Mouse (Mus musculus): ENCODE measurements around the gene Rnf17. TPM values are rescaled to one million over a fixed set of nuclear protein-coding genes. Genes with fewer than 3 reads are reported as not detected.

Gene Rnf17
- polyA plus RNA-seq, 1 experiment from 2014 or later, result 0.67 TPM

DNA sequence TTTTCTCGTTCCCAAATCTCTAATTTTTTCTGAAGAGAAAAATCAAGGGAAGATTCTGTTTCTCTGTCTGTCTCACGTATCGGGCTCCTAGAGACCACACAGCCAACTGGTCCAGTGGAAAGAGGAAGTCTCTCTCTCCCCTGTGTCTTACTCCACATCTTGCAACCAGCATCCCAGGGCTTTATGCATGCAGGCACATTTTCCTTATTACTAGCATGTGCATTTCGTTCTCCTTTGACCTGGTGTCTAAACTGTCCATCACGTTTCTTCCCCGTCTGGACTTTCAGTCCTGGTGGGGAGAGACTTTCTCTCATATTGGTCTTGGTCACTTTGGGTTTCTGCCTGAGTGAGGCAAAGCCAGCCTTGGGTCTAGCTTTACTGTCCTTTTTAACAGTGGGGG lies 150.5 kb downstream of the Rnf17 start:
- ATAC-seq (ENCODE audit: low FRiP score, low TSS enrichment), result no peak

DNA sequence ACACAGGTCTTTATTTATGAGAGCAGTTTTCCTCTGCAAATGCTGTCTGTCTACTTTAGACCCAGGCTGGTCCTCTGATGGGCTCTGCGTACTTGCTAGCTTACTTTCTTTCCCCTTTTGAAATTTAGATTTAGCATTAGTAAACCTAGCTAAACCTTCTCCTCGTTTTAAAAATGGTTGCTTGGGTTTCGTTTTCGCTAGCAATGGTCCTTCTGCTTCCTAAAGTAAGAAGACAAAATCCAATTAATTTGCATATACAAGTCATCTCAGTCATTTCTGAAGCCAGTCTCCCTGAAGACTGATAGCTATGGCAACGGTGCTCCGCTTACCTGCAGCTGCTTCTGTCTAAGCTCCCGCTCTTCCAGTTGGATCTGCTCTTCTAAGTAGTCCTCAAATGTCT lies 150.9 kb downstream of the Rnf17 start:
- H3K27ac ChIP-seq (replicated peaks), result no peak overlapping the region
- no peaks in the 10 kb centered on the region for H3K4me1 ChIP-seq (replicated peaks; ENCODE audit: control insufficient read depth, insufficient read depth)
- no peak overlapping the region for H3K9ac ChIP-seq (ENCODE audit: low read length)
- no peaks in the 10 kb centered on the region for H3K36me3 ChIP-seq (ENCODE audit: control insufficient read depth, insufficient read depth, low read length)
- no peak for ATAC-seq (ENCODE audit: low FRiP score, low TSS enrichment)
- no peak for TF ChIP-seq CTCF (IDR thresholded peaks at IDR 0.05; ENCODE audit: low read depth)
- TF ChIP-seq EP300 (optimal IDR thresholded peaks at IDR 0.05), result no peak
- DNase-seq (ENCODE audit: low spot score), result no peak
- no peaks in the 10 kb centered on the region for H3K27me3 ChIP-seq (ENCODE audit: control insufficient read depth, insufficient read depth, low read length)
- no peak overlapping the region for H3K4me3 ChIP-seq (ENCODE audit: low read depth, low read length)
- 94% methylated on average over 7 of the region's 7 CpGs for WGBS
- no peaks in the 10 kb centered on the region for H3K9me3 ChIP-seq (ENCODE audit: control insufficient read depth, low read length)
- H3K4me2 ChIP-seq (replicated peaks; ENCODE audit: low read depth), result no peak overlapping the region

More for the DNA sequence above, 150.5 kb downstream of the Rnf17 start:
- no peaks in the 10 kb centered on the region for H3K9me3 ChIP-seq (ENCODE audit: control insufficient read depth, low read length)
- H3K27me3 ChIP-seq (ENCODE audit: control insufficient read depth, insufficient read depth, low read length), result no peaks in the 10 kb centered on the region
- no peak overlapping the region for H3K4me3 ChIP-seq (ENCODE audit: low read depth, low read length)
- no peak for DNase-seq (ENCODE audit: low spot score)
- no peak overlapping the region for H3K9ac ChIP-seq (ENCODE audit: low read length)
- no peaks in the 10 kb centered on the region for H3K36me3 ChIP-seq (ENCODE audit: control insufficient read depth, insufficient read depth, low read length)
- H3K27ac ChIP-seq (replicated peaks), result no peak overlapping the region
- H3K4me1 ChIP-seq (replicated peaks; ENCODE audit: control insufficient read depth, insufficient read depth), result no peaks in the 10 kb centered on the region
- 91% methylated on average over 6 of the region's 6 CpGs for WGBS
- H3K4me2 ChIP-seq (replicated peaks; ENCODE audit: low read depth), result no peak overlapping the region
- TF ChIP-seq EP300 (optimal IDR thresholded peaks at IDR 0.05) (no peak), CTCF (IDR thresholded peaks at IDR 0.05; ENCODE audit: low read depth) (no peak)

DNA sequence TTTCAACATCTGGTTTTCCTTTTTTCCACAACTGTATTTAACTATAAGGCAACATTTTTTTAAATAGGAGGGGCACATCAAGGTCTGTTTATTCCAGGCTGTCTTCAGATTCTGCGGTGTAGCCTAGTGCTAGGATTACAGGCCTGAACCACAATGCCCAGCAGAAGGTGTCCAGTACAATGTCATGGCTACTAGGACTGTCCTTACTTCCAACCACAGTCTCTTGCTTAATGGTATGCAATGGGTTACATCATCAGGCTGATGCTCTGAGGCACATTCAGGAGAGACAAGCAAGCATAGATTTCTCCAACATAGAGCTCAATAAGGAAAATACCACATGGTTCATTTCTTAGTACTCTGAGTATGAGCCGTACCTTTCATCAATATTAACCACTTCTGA lies 152.3 kb downstream of the Rnf17 start:
- Histone ChIP-seq H3K4me2 (replicated peaks; ENCODE audit: low read depth) (no peak overlapping the region), H3K4me3 (ENCODE audit: low read depth, low read length) (no peak overlapping the region), H3K9ac (ENCODE audit: low read length) (no peak overlapping the region), H3K27me3 (ENCODE audit: control insufficient read depth, insufficient read depth, low read length) (no peaks in the 10 kb centered on the region), H3K4me1 (replicated peaks; ENCODE audit: control insufficient read depth, insufficient read depth) (no peaks in the 10 kb centered on the region), H3K27ac (replicated peaks) (no peak overlapping the region), H3K36me3 (ENCODE audit: control insufficient read depth, insufficient read depth, low read length) (no peaks in the 10 kb centered on the region), H3K9me3 (ENCODE audit: control insufficient read depth, low read length) (no peaks in the 10 kb centered on the region)
- DNase-seq (ENCODE audit: low spot score) (no peak), ATAC-seq (ENCODE audit: low FRiP score, low TSS enrichment) (no peak)
- 92% methylated on average over 2 of the region's 2 CpGs for WGBS
- TF ChIP-seq CTCF (IDR thresholded peaks at IDR 0.05; ENCODE audit: low read depth) (no peak), EP300 (optimal IDR thresholded peaks at IDR 0.05) (no peak)

DNA sequence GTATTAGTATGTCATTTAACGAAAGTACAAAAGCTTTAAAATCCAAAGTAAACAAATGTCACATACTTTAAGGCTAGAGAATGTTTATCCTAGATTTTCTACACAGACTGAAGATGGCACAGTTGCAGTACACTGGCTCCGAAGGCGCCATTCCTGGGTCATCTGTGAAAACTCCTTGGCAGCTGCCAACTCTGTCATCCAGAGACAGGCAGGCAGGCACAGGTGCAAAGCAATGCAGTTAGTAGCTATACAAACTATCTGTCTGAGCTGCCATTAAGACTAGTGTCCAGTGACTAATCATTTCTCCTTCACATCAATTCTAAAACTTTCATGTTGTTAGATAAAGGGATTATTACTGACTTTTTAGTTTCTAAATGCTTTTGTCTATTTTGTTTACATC lies 156.8 kb downstream of the Rnf17 start:
- ATAC-seq (ENCODE audit: low FRiP score, low TSS enrichment), result no peak
- no peak for TF ChIP-seq EP300 (optimal IDR thresholded peaks at IDR 0.05)
- no peak for TF ChIP-seq CTCF (IDR thresholded peaks at IDR 0.05; ENCODE audit: low read depth)

DNA sequence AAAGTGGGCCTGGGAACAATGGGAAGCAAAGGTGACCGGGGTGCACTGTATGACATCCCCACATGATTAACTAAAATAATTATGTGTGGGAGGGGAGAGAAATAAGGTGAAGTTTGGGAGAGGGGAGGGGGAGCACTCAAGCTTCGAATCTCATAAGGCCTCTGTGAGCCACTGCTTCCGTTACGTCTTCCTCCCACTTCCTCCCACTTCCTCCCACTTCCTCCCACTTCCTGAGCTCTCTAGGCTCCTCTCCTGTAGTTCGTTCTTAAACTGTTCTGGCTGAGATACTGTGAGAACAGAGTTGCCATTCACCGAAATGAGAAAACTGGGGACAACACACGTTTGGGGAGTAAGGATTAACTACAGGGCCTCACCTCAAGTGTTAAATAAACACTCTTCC lies 165.1 kb downstream of the Rnf17 start:
- H3K4me2 ChIP-seq (replicated peaks; ENCODE audit: low read depth), result no peak overlapping the region
- peaks cover 3% of the 10 kb centered on the region for H3K36me3 ChIP-seq (ENCODE audit: control insufficient read depth, insufficient read depth, low read length)
- H3K4me3 ChIP-seq (ENCODE audit: low read depth, low read length), result no peak overlapping the region
- ATAC-seq (ENCODE audit: low FRiP score, low TSS enrichment) (no peak), DNase-seq (ENCODE audit: low spot score) (no peak)
- TF ChIP-seq CTCF (IDR thresholded peaks at IDR 0.05; ENCODE audit: low read depth), result no peak
- no peak for TF ChIP-seq EP300 (optimal IDR thresholded peaks at IDR 0.05)
- no peaks in the 10 kb centered on the region for H3K27me3 ChIP-seq (ENCODE audit: control insufficient read depth, insufficient read depth, low read length)
- no peak overlapping the region for H3K27ac ChIP-seq (replicated peaks)
- H3K9me3 ChIP-seq (ENCODE audit: control insufficient read depth, low read length), result no peaks in the 10 kb centered on the region
- H3K9ac ChIP-seq (ENCODE audit: low read length), result no peak overlapping the region
- 71% methylated on average over 7 of the region's 7 CpGs for WGBS
- H3K4me1 ChIP-seq (replicated peaks; ENCODE audit: control insufficient read depth, insufficient read depth), result no peaks in the 10 kb centered on the region

More for the DNA sequence above, 156.8 kb downstream of the Rnf17 start:
- DNase-seq (ENCODE audit: low spot score), result no peak
- Histone ChIP-seq H3K9me3 (ENCODE audit: control insufficient read depth, low read length) (no peaks in the 10 kb centered on the region), H3K27me3 (ENCODE audit: control insufficient read depth, insufficient read depth, low read length) (no peaks in the 10 kb centered on the region), H3K36me3 (ENCODE audit: control insufficient read depth, insufficient read depth, low read length) (peaks cover 3% of the 10 kb centered on the region), H3K27ac (replicated peaks) (no peak overlapping the region), H3K4me2 (replicated peaks; ENCODE audit: low read depth) (no peak overlapping the region), H3K9ac (ENCODE audit: low read length) (no peak overlapping the region), H3K4me1 (replicated peaks; ENCODE audit: control insufficient read depth, insufficient read depth) (no peaks in the 10 kb centered on the region), H3K4me3 (ENCODE audit: low read depth, low read length) (no peak overlapping the region)
- WGBS, result 71% methylated on average over 3 of the region's 3 CpGs

DNA sequence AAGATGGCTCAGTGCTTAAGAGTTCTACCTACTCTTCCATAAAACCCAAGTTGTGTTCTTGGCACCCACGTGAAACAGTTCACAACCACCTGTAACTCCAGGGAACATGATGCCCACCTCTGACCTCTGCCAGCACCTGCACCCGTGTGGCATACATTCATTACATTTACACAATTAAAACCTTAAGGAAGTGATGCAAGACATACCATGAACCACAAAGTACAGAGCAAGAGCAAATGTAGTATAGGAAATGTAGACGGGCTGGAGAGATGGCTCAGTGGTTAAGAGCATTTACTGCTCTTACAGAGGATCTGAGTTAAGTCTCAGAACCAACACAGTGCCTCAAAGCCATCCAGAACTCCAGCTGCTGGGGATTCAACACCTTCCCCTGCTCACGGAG lies 166.7 kb downstream of the Rnf17 start:
- no peak for ATAC-seq (ENCODE audit: low FRiP score, low TSS enrichment)
- Histone ChIP-seq H3K9me3 (ENCODE audit: control insufficient read depth, low read length) (no peaks in the 10 kb centered on the region), H3K9ac (ENCODE audit: low read length) (no peak overlapping the region), H3K36me3 (ENCODE audit: control insufficient read depth, insufficient read depth, low read length) (no peaks in the 10 kb centered on the region), H3K27me3 (ENCODE audit: control insufficient read depth, insufficient read depth, low read length) (no peaks in the 10 kb centered on the region), H3K4me2 (replicated peaks; ENCODE audit: low read depth) (no peak overlapping the region), H3K4me3 (ENCODE audit: low read depth, low read length) (no peak overlapping the region), H3K27ac (replicated peaks) (no peak overlapping the region), H3K4me1 (replicated peaks; ENCODE audit: control insufficient read depth, insufficient read depth) (no peaks in the 10 kb centered on the region)
- no peak for TF ChIP-seq CTCF (IDR thresholded peaks at IDR 0.05; ENCODE audit: low read depth)
- no peak for TF ChIP-seq EP300 (optimal IDR thresholded peaks at IDR 0.05)
- DNase-seq (ENCODE audit: low spot score), result no peak
- 80% methylated on average over 4 of the region's 4 CpGs for WGBS
